Mouse (Mus musculus) ovary, adult 18-20 months (tissue): ENCODE data around the gene Kdelc1.

ENCODE experiments used
- DNase-seq: peaks from one replicate; pipeline ENCODE4 v3.0.0; 2022; ENCODE audit warnings: low spot score, mixed read lengths

The Kdelc1 gene

GRCm38 (mm10) chr1:44118239-44119054, at the start of gene Kdelc1, which contains the start of gene Bivm:
TSS of gene Kdelc1 (minus strand) at chr1:44118808.
TSS of gene Bivm (plus strand) at chr1:44118957.
- DNase-seq = peak; percentile 90

GRCm38 (mm10) chr1:44167859-44168383, 49.3 kb upstream of the Kdelc1 start:
- no peak for DNase-seq

- no peak for DNase-seq
These were observed 43.8 kb upstream of the Kdelc1 start for GRCm38 (mm10) chr1:44162389-44162788.

GRCm38 (mm10) chr1:44161818-44162217, 43.2 kb upstream of the Kdelc1 start:
- no peak for DNase-seq

- DNase-seq = no peak
These were observed 39.7 kb upstream of the Kdelc1 start for GRCm38 (mm10) chr1:44158317-44158716.

GRCm38 (mm10) chr1:44155287-44155686, 36.7 kb upstream of the Kdelc1 start:
- no peak for DNase-seq

GRCm38 (mm10) chr1:44148706-44149105, 30.1 kb upstream of the Kdelc1 start:
- DNase-seq = no peak

GRCm38 (mm10) chr1:44147563-44148381, 29.2 kb upstream of the Kdelc1 start, which contains the start of gene Ercc5:
TSS of gene Ercc5 (plus strand) at chr1:44147744.
- peak; percentile 79 for DNase-seq

- DNase-seq = no peak
These were observed 24.1 kb upstream of the Kdelc1 start for GRCm38 (mm10) chr1:44142747-44143146.

GRCm38 (mm10) chr1:44140232-44140631, 21.6 kb upstream of the Kdelc1 start:
- no peak for DNase-seq

- no peak for DNase-seq
These were observed 11.4 kb upstream of the Kdelc1 start for GRCm38 (mm10) chr1:44129929-44130581.

GRCm38 (mm10) chr1:44125590-44125989, 7.0 kb upstream of the Kdelc1 start:
- no peak for DNase-seq

- no peak for DNase-seq
These were observed 3.6 kb upstream of the Kdelc1 start for GRCm38 (mm10) chr1:44122256-44122655.

- DNase-seq = no peak
These were observed 1.4 kb upstream of the Kdelc1 start for GRCm38 (mm10) chr1:44120074-44120406.

- peak; percentile 80 for DNase-seq
These were observed 829 bp upstream of the Kdelc1 start for GRCm38 (mm10) chr1:44119201-44120073.

- DNase-seq = no peak
These were observed 1.0 kb downstream of the Kdelc1 start for GRCm38 (mm10) chr1:44117571-44117970.

- DNase-seq = no peak
These were observed 15.7 kb downstream of the Kdelc1 start for GRCm38 (mm10) chr1:44102939-44103338.

GRCm38 (mm10) chr1:44102259-44102717, 16.3 kb downstream of the Kdelc1 start, which contains the start of gene Tex30:
TSS of gene Tex30 (minus strand) at chr1:44102441.
- DNase-seq = peak; percentile 92

- no peak for DNase-seq
These were observed 17.0 kb downstream of the Kdelc1 start for GRCm38 (mm10) chr1:44101448-44102225.

GRCm38 (mm10) chr1:44064625-44065024, 54.0 kb downstream of the Kdelc1 start:
- DNase-seq = peak; percentile 17
